Mouse (Mus musculus) stomach, postnatal 0 days (tissue): ENCODE measurements around the gene Zfp780b. TPM values are rescaled to one million over a fixed set of nuclear protein-coding genes. Genes with fewer than 3 reads are reported as not detected.
"Not testable (repeated sequence)": the region's sequence is repeated elsewhere in the genome, so short reads cannot be mapped to it uniquely, and the experiment has no call there.

ENCODE experiments used
- ATAC-seq: fragments of 200-750 bp; cut with Nextera tagmentation; 2 replicates; pipeline ENCODE4 v1.8.0; 2017; ENCODE audit not compliant: low FRiP score, low TSS enrichment
- DNase-seq: peaks from one replicate; pipeline ENCODE4 v3.0.0-alpha.2; 2016; ENCODE audit warnings: low spot score
- H3K27ac ChIP-seq: fragments of 300-500 bp; sonication (generic); replicated peaks from 2 replicates; pipeline ENCODE4 v1.5.1; 2014; ENCODE audit warnings: mild to moderate bottlenecking, control low read depth
- H3K27me3 ChIP-seq: fragments of 300-500 bp; sonication (generic); 2 replicates; pipeline ENCODE4 v1.6.1; 2014; ENCODE audit warnings: low read length; ENCODE audit not compliant: control insufficient read depth, insufficient read depth
- H3K36me3 ChIP-seq: fragments of 300-500 bp; sonication (generic); 2 replicates; pipeline ENCODE4 v1.6.1; 2014; ENCODE audit warnings: low read length, mixed read lengths; ENCODE audit not compliant: control insufficient read depth, insufficient read depth
- H3K4me1 ChIP-seq: fragments of 300-500 bp; sonication (generic); replicated peaks from 2 replicates; pipeline ENCODE4 v1.6.1; 2014; ENCODE audit warnings: antibody characterized with exemption; ENCODE audit not compliant: control insufficient read depth, insufficient read depth
- H3K4me2 ChIP-seq: fragments of 300-500 bp; sonication (generic); replicated peaks from 2 replicates; pipeline ENCODE4 v1.6.1; 2014; ENCODE audit warnings: low read depth, mild to moderate bottlenecking, control low read depth, moderate library complexity
- H3K4me3 ChIP-seq: fragments of 300-500 bp; sonication (generic); 2 replicates; pipeline ENCODE4 v1.5.1; 2014; ENCODE audit warnings: low read depth, low read length, control low read depth
- H3K9ac ChIP-seq: fragments of 300-500 bp; sonication (generic); 2 replicates; pipeline ENCODE4 v1.6.1; 2014; ENCODE audit warnings: mild to moderate bottlenecking, low read length, control low read depth, mixed read lengths
- H3K9me3 ChIP-seq: fragments of 300-500 bp; sonication (generic); 2 replicates; pipeline ENCODE4 v1.6.1; 2016; ENCODE audit warnings: low read length; ENCODE audit not compliant: control insufficient read depth
- CTCF ChIP-seq: IDR thresholded peaks from 2 replicates; pipeline ENCODE4 v1.5.1; 2016; ENCODE audit warnings: antibody characterized with exemption, low read depth, mild to moderate bottlenecking, moderate library complexity
- EP300 ChIP-seq: optimal IDR thresholded peaks from 2 replicates; pipeline ENCODE3; 2016; ENCODE audit warnings: antibody characterized with exemption
- WGBS: fragments of 180-500 bp; shearing (Covaris S2); extraction: QIAGEN DNeasy Blood & Tissue Kit; methylation state at CpG from one replicate; pipeline ENCODE4 v1.1.7; 2014; 5-methylcytosine and 5-hydroxymethylcytosine counted together
- polyA plus RNA-seq: library from polyadenylated mRNA; unstranded; fragments of >200 nt; fragmentation: Nextera tagmentation; extraction: Ambion mirVana; gene quantifications from 2 replicates; pipeline ENCODE4 v1.2.1, GENCODE M21; 2015

Zfp780b gene
- polyA plus RNA-seq, 1 experiment from 2014 or later: 7.3 TPM

GRCm38 (mm10) chr7:27941869-27942268, 37.1 kb downstream of the Zfp780b start:
- H3K4me3 ChIP-seq, H3K4me1 ChIP-seq, ATAC-seq, H3K4me2 ChIP-seq, H3K27ac ChIP-seq, H3K9me3 ChIP-seq, DNase-seq, H3K27me3 ChIP-seq, H3K36me3 ChIP-seq, H3K9ac ChIP-seq: not testable (repeated sequence)
- 51% methylated on average over 5 of the region's 7 CpGs for WGBS
- TF ChIP-seq CTCF: peak; percentile 55

- H3K4me1 ChIP-seq, H3K27ac ChIP-seq, H3K36me3 ChIP-seq, H3K9ac ChIP-seq, H3K9me3 ChIP-seq, DNase-seq, H3K27me3 ChIP-seq, ATAC-seq: not testable (repeated sequence)
- WGBS: 10% methylated on average over 1 of the region's 9 CpGs
- H3K4me3 ChIP-seq: peak overlapping the region; percentile 12; the same call in 1 of the 2 replicates
- peak overlapping the region; percentile 34; the same call in 1 of the 2 replicates for H3K4me2 ChIP-seq
These were observed 45.2 kb downstream of the Zfp780b start for GRCm38 (mm10) chr7:27933800-27934158.

GRCm38 (mm10) chr7:27933050-27933799, 45.7 kb downstream of the Zfp780b start:
- TF ChIP-seq CTCF (no peak), EP300 (no peak)
- no peaks in the 10 kb centered on the region for H3K4me1 ChIP-seq
- 19% methylated on average over 7 of the region's 7 CpGs for WGBS
- peak overlapping the region; percentile 34; the same call in 1 of the 2 replicates for H3K4me2 ChIP-seq
- no peak for DNase-seq
- H3K27me3 ChIP-seq: no peaks in the 10 kb centered on the region
- no peak overlapping the region for H3K27ac ChIP-seq
- H3K36me3 ChIP-seq: no peaks in the 10 kb centered on the region
- H3K9me3 ChIP-seq: no peaks in the 10 kb centered on the region
- 0 out of 2 replicates have a peak overlapping the region, but pooled peaks have one; percentile 41 for H3K9ac ChIP-seq
- H3K4me3 ChIP-seq: peak overlapping the region; percentile 12; the same call in 1 of the 2 replicates
- peak; percentile 67 for ATAC-seq

GRCm38 (mm10) chr7:27928818-27929695, 49.9 kb downstream of the Zfp780b start, which contains the start of gene Zfp974:
Zfp974 (minus strand) TSS chr7:27929460.
- 5% methylated on average over 40 of the region's 40 CpGs for WGBS
- ATAC-seq (peak; percentile 84), DNase-seq (peak; percentile 79)
- H3K4me3 ChIP-seq: peak within 1 kb of the TSS; percentile 61
- H3K27ac ChIP-seq: 0 out of 2 replicates have a peak within 1 kb of the TSS, but pooled peaks have one; percentile 20
- no peaks in the 10 kb centered on the region for H3K27me3 ChIP-seq
- no peaks in the 10 kb centered on the region for H3K36me3 ChIP-seq
- H3K4me1 ChIP-seq: no peaks in the 10 kb centered on the region
- peak within 1 kb of the TSS; percentile 54 for H3K4me2 ChIP-seq
- TF ChIP-seq CTCF: 0 out of 2 replicates have a peak, but pooled peaks have one; percentile 4
- TF ChIP-seq EP300: no peak
- H3K9ac ChIP-seq: peak within 1 kb of the TSS; percentile 72
- H3K9me3 ChIP-seq: no peaks in the 10 kb centered on the region

- H3K27ac ChIP-seq, H3K9ac ChIP-seq, H3K4me2 ChIP-seq, H3K9me3 ChIP-seq, H3K4me1 ChIP-seq, DNase-seq, H3K27me3 ChIP-seq, ATAC-seq, H3K4me3 ChIP-seq, H3K36me3 ChIP-seq: not testable (repeated sequence)
- WGBS: 55% methylated on average over 4 of the region's 4 CpGs
These were observed 51.9 kb downstream of the Zfp780b start for GRCm38 (mm10) chr7:27927041-27927440.

GRCm38 (mm10) chr7:27910952-27911351, 68.0 kb downstream of the Zfp780b start:
- H3K27ac ChIP-seq, ATAC-seq, H3K27me3 ChIP-seq, H3K36me3 ChIP-seq, H3K4me1 ChIP-seq, H3K4me3 ChIP-seq, H3K4me2 ChIP-seq, H3K9ac ChIP-seq, H3K9me3 ChIP-seq, DNase-seq: not testable (repeated sequence)
- 91% methylated on average over 3 of the region's 4 CpGs for WGBS

Other genes with a start within 250 kb of the Zfp780b start
- gene Zfp60, start 247.8 kb downstream of the Zfp780b start, polyA plus RNA-seq: 8.4 and 9.3 TPM in 2 replicates
- 1.3 and 1.6 TPM in 2 replicates for gene Zfp626, start 172.0 kb downstream of the Zfp780b start, polyA plus RNA-seq
- gene Zfp59, start 140.6 kb downstream of the Zfp780b start, polyA plus RNA-seq: 2.8 and 3.0 TPM in 2 replicates
- 1.4 and 1.6 TPM in 2 replicates for gene Zfp607a, start 121.6 kb downstream of the Zfp780b start, polyA plus RNA-seq
- 3.7 and 4.6 TPM in 2 replicates for gene Zfp974, start 49.7 kb downstream of the Zfp780b start, polyA plus RNA-seq
- gene Zfp850, start 34.9 kb upstream of the Zfp780b start, polyA plus RNA-seq: 1.1 TPM in 2 replicates
- gene Psmc4, start 70.9 kb upstream of the Zfp780b start, polyA plus RNA-seq: 167 and 173 TPM in 2 replicates
- 17.1 and 32.2 TPM in 2 replicates for gene Fcgbp, start 92.1 kb upstream of the Zfp780b start, polyA plus RNA-seq
- gene 9530053A07Rik, start 150.3 kb upstream of the Zfp780b start, polyA plus RNA-seq: 0.08 and 0.12 TPM in 2 replicates
- 57.1 and 61.6 TPM in 2 replicates for gene Fbl, start 190.5 kb upstream of the Zfp780b start, polyA plus RNA-seq
- 4.6 and 5.7 TPM in 2 replicates for gene Dyrk1b, start 200.3 kb upstream of the Zfp780b start, polyA plus RNA-seq